In the genomic region with DNA sequence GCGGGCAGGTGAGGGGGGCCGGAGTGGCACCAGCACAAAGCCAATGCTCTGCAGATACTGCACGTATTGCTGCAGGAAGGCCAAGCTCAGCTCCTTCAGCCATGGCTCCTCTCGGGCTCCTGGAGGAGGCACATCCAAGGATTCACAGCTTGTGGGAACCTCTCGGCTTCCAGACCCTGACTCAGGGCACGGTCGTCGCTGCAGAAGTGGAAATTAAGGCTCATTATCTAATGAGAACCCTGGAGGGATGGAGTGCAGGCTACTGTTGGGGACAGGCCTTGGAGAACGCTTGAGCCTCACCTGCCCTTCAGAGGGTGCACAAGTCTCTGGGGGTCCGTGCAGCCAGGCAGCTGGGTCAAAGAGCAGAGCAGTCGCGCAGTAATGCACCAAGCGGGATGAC, we compare ENCODE assay signal across 28 mouse cellular contexts.
"Had no signal": no experiment of that assay in that cellular context is flagged by ENCODE, and none has a peak within 500 bp of the region (broad histone marks: within the 10 kb centered on the region; RNA-seq: fewer than 3 reads in every experiment).

No protein-coding gene starts in this region.

- H3K9me3 ChIP-seq: embryonic facial prominence, embryonic 10.5 days; embryonic facial prominence, embryonic 12.5 days; embryonic facial prominence, embryonic 13.5 days; embryonic facial prominence, embryonic 15.5 days; forebrain, embryonic 10.5 days; forebrain, embryonic 12.5 days; forebrain, embryonic 13.5 days; forebrain, embryonic 15.5 days had no signal

- H3K4me2 ChIP-seq: embryonic facial prominence, embryonic 12.5 days; embryonic facial prominence, embryonic 13.5 days; embryonic facial prominence, embryonic 15.5 days; forebrain, embryonic 12.5 days; forebrain, embryonic 13.5 days; forebrain, embryonic 15.5 days had no signal

- H3K4me1 ChIP-seq: embryonic facial prominence, embryonic 10.5 days; embryonic facial prominence, embryonic 12.5 days; embryonic facial prominence, embryonic 13.5 days; embryonic facial prominence, embryonic 15.5 days; forebrain, embryonic 10.5 days; forebrain, embryonic 12.5 days; forebrain, embryonic 13.5 days; forebrain, embryonic 15.5 days had no signal

- ATAC-seq: forebrain, embryonic 13.5 days; forebrain, embryonic 14.5 days; forebrain, embryonic 15.5 days; forebrain, embryonic 16.5 days; forebrain, postnatal 0 days had no signal

- H3K27ac ChIP-seq: embryonic facial prominence, embryonic 10.5 days; embryonic facial prominence, embryonic 12.5 days; embryonic facial prominence, embryonic 13.5 days; embryonic facial prominence, embryonic 15.5 days; forebrain, embryonic 10.5 days; forebrain, embryonic 12.5 days; forebrain, embryonic 13.5 days; forebrain, embryonic 15.5 days; gastrocnemius, adult 2 months; heart, adult 2 months had no signal

- H3K4me3 ChIP-seq: embryonic facial prominence, embryonic 10.5 days; embryonic facial prominence, embryonic 12.5 days; embryonic facial prominence, embryonic 13.5 days; embryonic facial prominence, embryonic 15.5 days; erythroblast, embryonic 14.5 days; forebrain, embryonic 10.5 days; forebrain, embryonic 12.5 days; forebrain, embryonic 13.5 days; forebrain, embryonic 15.5 days; gastrocnemius, adult 2 months; heart, adult 2 months had no signal

- H3K9ac ChIP-seq: embryonic facial prominence, embryonic 12.5 days; embryonic facial prominence, embryonic 13.5 days; embryonic facial prominence, embryonic 15.5 days; forebrain, embryonic 12.5 days; forebrain, embryonic 13.5 days; forebrain, embryonic 15.5 days; forebrain, postnatal 0 days had no signal

- DNase-seq: cerebellum, adult 2 months; cerebellum, adult 8-10 months; cerebellum, adult 9-10 months; cerebellum, adult 9-11 months; cerebellum, postnatal 10 days; cerebellum, postnatal 14 days; cerebellum, postnatal 25 days; cerebellum, postnatal 36 days; embryo, embryonic 11 days; forebrain, postnatal 0 days; gastrocnemius, adult 2 months; gastrocnemius, postnatal 10 days; gastrocnemius, postnatal 25 days; gastrocnemius, postnatal 36 days; heart, adult 11 months; heart, adult 18-20 months had no signal

- H3K27me3 ChIP-seq: embryonic facial prominence, embryonic 12.5 days; embryonic facial prominence, embryonic 13.5 days; embryonic facial prominence, embryonic 15.5 days; forebrain, embryonic 12.5 days; forebrain, embryonic 13.5 days; forebrain, embryonic 15.5 days had no signal
